Mouse (Mus musculus): ENCODE results near the gene Rad51ap2. TPM values are rescaled to one million over a fixed set of nuclear protein-coding genes. Genes with fewer than 3 reads are reported as not detected.
A peak's percentile ranks its signal among the peaks of the same experiment; 100 is the strongest.

The Rad51ap2 gene
- polyA plus RNA-seq (2015; fragmentation: Nextera tagmentation; extraction: Ambion mirVana), result 0.17 and 0.49 TPM in 2 replicates

- H3K27ac ChIP-seq, result no peak within 1 kb of the TSS
- no peaks in the 10 kb centered on the region for H3K27me3 ChIP-seq
- H3K4me1 ChIP-seq (replicated peaks), result 0 out of 2 replicates have a peak, but pooled peaks cover 3% of the 10 kb centered on the region
- H3K36me3 ChIP-seq, result no peaks in the 10 kb centered on the region
- peak; percentile 100 for ATAC-seq
- no peaks in the 10 kb centered on the region for H3K9me3 ChIP-seq
- peak within 1 kb of the TSS; percentile 62 for H3K4me3 ChIP-seq (replicated peaks)
- peak within 1 kb of the TSS; percentile 71 for H3K9ac ChIP-seq (replicated peaks)
- H3K4me2 ChIP-seq (replicated peaks), result peak within 1 kb of the TSS; percentile 89
- WGBS, result 3% methylated on average over 35 of the region's 40 CpGs
These were observed at the start of gene Rad51ap2 for GRCm38 (mm10) chr12:11455549-11456194. Rad51ap2 (plus strand) TSS chr12:11456079.

GRCm38 (mm10) chr12:11407679-11408078 lies 48.2 kb upstream of the Rad51ap2 start:
- 89% methylated on average over 4 of the region's 4 CpGs for WGBS
- Histone ChIP-seq H3K4me3 (replicated peaks) (no peak overlapping the region), H3K27ac (no peak overlapping the region), H3K27me3 (no peaks in the 10 kb centered on the region), H3K36me3 (no peaks in the 10 kb centered on the region), H3K9ac (replicated peaks) (no peak overlapping the region), H3K4me2 (replicated peaks) (no peak overlapping the region), H3K9me3 (no peaks in the 10 kb centered on the region), H3K4me1 (replicated peaks) (no peaks in the 10 kb centered on the region)
- no peak for ATAC-seq

DNA sequence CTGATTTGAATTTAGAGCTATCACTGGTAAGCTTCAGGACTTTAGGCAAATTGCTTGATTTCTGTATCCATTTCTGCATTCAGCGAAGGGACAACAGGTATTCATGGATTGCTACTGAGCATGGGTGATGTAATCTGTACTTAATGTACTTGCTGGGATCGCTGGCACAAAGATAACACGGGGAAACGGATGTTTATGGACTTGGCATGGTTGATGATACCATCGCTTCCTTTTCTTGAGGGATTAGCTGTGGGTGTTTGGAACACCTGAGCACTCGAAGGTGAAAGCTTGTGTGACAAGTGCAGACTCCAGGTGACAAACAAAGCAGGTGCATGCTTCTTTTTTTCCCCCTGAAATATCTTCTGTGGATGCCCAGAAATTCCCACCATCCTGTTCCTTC lies 37.8 kb upstream of the Rad51ap2 start:
- ATAC-seq, result no peak
- H3K27ac ChIP-seq, result no peak overlapping the region
- H3K9me3 ChIP-seq, result no peaks in the 10 kb centered on the region
- H3K36me3 ChIP-seq, result no peaks in the 10 kb centered on the region
- H3K4me2 ChIP-seq (replicated peaks), result no peak overlapping the region
- H3K4me1 ChIP-seq (replicated peaks), result no peaks in the 10 kb centered on the region
- no peak overlapping the region for H3K9ac ChIP-seq (replicated peaks)
- WGBS, result 87% methylated on average over 6 of the region's 6 CpGs
- no peaks in the 10 kb centered on the region for H3K27me3 ChIP-seq
- no peak overlapping the region for H3K4me3 ChIP-seq (replicated peaks)

DNA sequence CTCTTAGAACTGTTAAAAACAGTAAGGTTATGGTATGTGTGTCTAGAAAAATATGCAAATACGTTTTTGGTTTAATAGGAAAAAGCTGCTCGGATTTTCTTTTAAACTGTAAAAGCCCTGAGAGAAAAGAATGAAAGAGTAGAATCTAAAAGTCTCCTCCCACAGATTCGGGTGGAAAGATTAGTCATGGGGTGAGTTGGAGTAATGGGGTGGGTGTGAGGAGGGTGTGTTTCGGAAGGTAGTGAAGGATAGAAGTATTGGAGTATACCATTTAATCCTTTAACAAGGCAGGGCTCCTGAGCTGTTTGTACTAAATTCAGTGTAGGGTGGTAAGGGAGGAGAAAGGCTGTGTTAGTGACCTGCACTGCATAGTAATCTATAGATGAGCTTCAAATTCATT lies 28.5 kb upstream of the Rad51ap2 start:
- Histone ChIP-seq H3K9ac (replicated peaks) (no peak overlapping the region), H3K9me3 (no peaks in the 10 kb centered on the region), H3K4me3 (replicated peaks) (no peak overlapping the region), H3K27ac (no peak overlapping the region), H3K4me1 (replicated peaks) (no peaks in the 10 kb centered on the region), H3K4me2 (replicated peaks) (no peak overlapping the region), H3K36me3 (no peaks in the 10 kb centered on the region), H3K27me3 (no peaks in the 10 kb centered on the region)
- ATAC-seq, result no peak
- WGBS, result 66% methylated on average over 4 of the region's 4 CpGs

GRCm38 (mm10) chr12:11433126-11433525 lies 22.8 kb upstream of the Rad51ap2 start:
- 93% methylated on average over 1 of the region's 1 CpGs for WGBS
- no peak overlapping the region for H3K4me3 ChIP-seq (replicated peaks)
- ATAC-seq, result no peak
- H3K4me1 ChIP-seq (replicated peaks), result peaks cover 16% of the 10 kb centered on the region
- peaks cover 11% of the 10 kb centered on the region; the same call in 1 of the 2 replicates for H3K27me3 ChIP-seq
- H3K4me2 ChIP-seq (replicated peaks), result no peak overlapping the region
- H3K9ac ChIP-seq (replicated peaks), result no peak overlapping the region
- H3K9me3 ChIP-seq, result no peaks in the 10 kb centered on the region
- no peak overlapping the region for H3K27ac ChIP-seq
- no peaks in the 10 kb centered on the region for H3K36me3 ChIP-seq

- ATAC-seq, result no peak
- Histone ChIP-seq H3K4me2 (replicated peaks) (0 out of 2 replicates have a peak overlapping the region, but pooled peaks have one; percentile 9), H3K4me3 (replicated peaks) (0 out of 2 replicates have a peak overlapping the region, but pooled peaks have one; percentile 6), H3K27ac (no peak overlapping the region), H3K27me3 (peaks cover 13% of the 10 kb centered on the region; the same call in 1 of the 2 replicates), H3K4me1 (replicated peaks) (peaks cover 17% of the 10 kb centered on the region), H3K36me3 (no peaks in the 10 kb centered on the region), H3K9ac (replicated peaks) (no peak overlapping the region), H3K9me3 (no peaks in the 10 kb centered on the region)
- 65% methylated on average over 1 of the region's 1 CpGs for WGBS
These were observed 22.2 kb upstream of the Rad51ap2 start for GRCm38 (mm10) chr12:11433716-11434115.

GRCm38 (mm10) chr12:11434446-11434845 lies 21.4 kb upstream of the Rad51ap2 start:
- no peak for ATAC-seq
- peak overlapping the region; percentile 68 for H3K4me2 ChIP-seq (replicated peaks)
- H3K36me3 ChIP-seq, result no peaks in the 10 kb centered on the region
- 0 out of 2 replicates have a peak overlapping the region, but pooled peaks have one; percentile 10 for H3K9ac ChIP-seq (replicated peaks)
- H3K9me3 ChIP-seq, result no peaks in the 10 kb centered on the region
- no peak overlapping the region for H3K27ac ChIP-seq
- H3K4me3 ChIP-seq (replicated peaks), result no peak overlapping the region; the same call in 1 of the 2 replicates
- peaks cover 13% of the 10 kb centered on the region; the same call in 1 of the 2 replicates for H3K27me3 ChIP-seq
- H3K4me1 ChIP-seq (replicated peaks), result peaks cover 17% of the 10 kb centered on the region
- WGBS, result 78% methylated on average over 8 of the region's 8 CpGs

DNA sequence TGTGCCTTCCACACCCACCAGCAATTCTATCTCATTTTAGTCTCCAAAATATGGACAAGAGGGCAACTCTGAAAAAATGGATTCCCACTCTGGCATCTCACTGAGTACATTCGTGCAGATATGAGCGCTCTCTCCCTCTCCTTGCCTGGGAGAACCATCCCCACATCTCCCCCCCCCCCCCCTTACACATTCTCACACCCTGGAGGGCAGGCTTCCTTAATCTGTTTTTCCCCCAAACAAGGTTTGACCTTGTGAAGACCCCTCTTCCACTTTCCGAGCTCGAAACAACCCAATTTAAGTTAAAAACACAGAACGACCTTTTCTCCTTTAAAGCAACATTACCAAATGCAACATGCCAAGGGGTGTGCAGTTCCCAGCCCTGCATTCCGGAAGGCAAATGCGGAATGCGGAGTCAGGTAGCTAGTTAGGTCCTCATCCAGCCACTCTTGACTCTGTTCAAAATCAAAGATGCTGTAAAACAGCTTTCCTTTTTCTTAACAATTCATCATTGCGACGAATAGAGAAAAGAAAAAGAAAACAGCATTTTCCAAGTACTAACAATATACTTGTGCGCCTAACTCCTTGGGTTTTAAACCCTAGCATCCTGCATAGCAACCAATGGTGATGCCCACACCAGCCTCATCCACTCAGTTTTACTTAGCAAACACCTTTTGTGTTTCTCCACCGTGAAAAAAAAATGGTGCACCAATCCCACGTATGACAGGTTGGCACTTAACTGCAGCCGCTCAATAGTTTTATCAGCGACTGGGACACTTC lies 20.4 kb upstream of the Rad51ap2 start:
- H3K27ac ChIP-seq, result peak overlapping the region; percentile 48; the same call in 1 of the 2 replicates
- H3K4me3 ChIP-seq (replicated peaks), result peak overlapping the region; percentile 44
- WGBS, result 7% methylated on average over 15 of the region's 15 CpGs
- H3K9me3 ChIP-seq, result no peaks in the 10 kb centered on the region
- no peaks in the 10 kb centered on the region for H3K36me3 ChIP-seq
- H3K9ac ChIP-seq (replicated peaks), result peak overlapping the region; percentile 43
- H3K4me1 ChIP-seq (replicated peaks), result peaks cover 17% of the 10 kb centered on the region
- H3K27me3 ChIP-seq, result peaks cover 13% of the 10 kb centered on the region; the same call in 1 of the 2 replicates
- peak overlapping the region; percentile 68 for H3K4me2 ChIP-seq (replicated peaks)
- ATAC-seq, result no peak

DNA sequence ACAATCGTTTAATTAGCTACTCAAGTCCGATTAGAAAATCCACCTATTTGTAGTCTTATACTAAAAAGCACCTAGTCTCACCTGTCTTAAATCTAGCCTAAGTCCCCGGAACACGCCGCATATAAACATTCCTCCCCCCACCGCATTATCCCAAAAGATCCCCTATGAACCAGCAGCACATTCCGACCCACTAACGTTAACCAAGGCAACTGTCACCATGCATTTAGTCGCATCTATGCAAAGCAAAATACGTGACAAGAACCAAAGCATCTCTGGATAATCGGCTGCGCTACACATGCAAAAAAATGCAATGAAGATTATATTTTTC lies 19.9 kb upstream of the Rad51ap2 start:
- H3K4me2 ChIP-seq (replicated peaks), result peak overlapping the region; percentile 68
- H3K4me1 ChIP-seq (replicated peaks), result peaks cover 17% of the 10 kb centered on the region
- ATAC-seq, result peak; percentile 22; the same call in 1 of the 2 replicates
- peak overlapping the region; percentile 43 for H3K9ac ChIP-seq (replicated peaks)
- WGBS, result 2% methylated on average over 12 of the region's 12 CpGs
- peak overlapping the region; percentile 48 for H3K27ac ChIP-seq
- H3K9me3 ChIP-seq, result no peaks in the 10 kb centered on the region
- H3K4me3 ChIP-seq (replicated peaks), result peak overlapping the region; percentile 44
- peaks cover 13% of the 10 kb centered on the region; the same call in 1 of the 2 replicates for H3K27me3 ChIP-seq
- no peaks in the 10 kb centered on the region for H3K36me3 ChIP-seq

GRCm38 (mm10) chr12:11436497-11437265 lies 19.2 kb upstream of the Rad51ap2 start, which contains the start of gene Vsnl1:
Vsnl1 (minus strand) TSS chr12:11436613.
- peaks cover 13% of the 10 kb centered on the region; the same call in 1 of the 2 replicates for H3K27me3 ChIP-seq
- 3% methylated on average over 34 of the region's 34 CpGs for WGBS
- H3K4me1 ChIP-seq (replicated peaks), result peaks cover 17% of the 10 kb centered on the region
- peak within 1 kb of the TSS; percentile 44 for H3K4me3 ChIP-seq (replicated peaks)
- H3K27ac ChIP-seq, result peak within 1 kb of the TSS; percentile 57
- no peaks in the 10 kb centered on the region for H3K9me3 ChIP-seq
- peak within 1 kb of the TSS; percentile 43 for H3K9ac ChIP-seq (replicated peaks)
- no peaks in the 10 kb centered on the region for H3K36me3 ChIP-seq
- ATAC-seq, result peak; percentile 96
- peak within 1 kb of the TSS; percentile 68 for H3K4me2 ChIP-seq (replicated peaks)

DNA sequence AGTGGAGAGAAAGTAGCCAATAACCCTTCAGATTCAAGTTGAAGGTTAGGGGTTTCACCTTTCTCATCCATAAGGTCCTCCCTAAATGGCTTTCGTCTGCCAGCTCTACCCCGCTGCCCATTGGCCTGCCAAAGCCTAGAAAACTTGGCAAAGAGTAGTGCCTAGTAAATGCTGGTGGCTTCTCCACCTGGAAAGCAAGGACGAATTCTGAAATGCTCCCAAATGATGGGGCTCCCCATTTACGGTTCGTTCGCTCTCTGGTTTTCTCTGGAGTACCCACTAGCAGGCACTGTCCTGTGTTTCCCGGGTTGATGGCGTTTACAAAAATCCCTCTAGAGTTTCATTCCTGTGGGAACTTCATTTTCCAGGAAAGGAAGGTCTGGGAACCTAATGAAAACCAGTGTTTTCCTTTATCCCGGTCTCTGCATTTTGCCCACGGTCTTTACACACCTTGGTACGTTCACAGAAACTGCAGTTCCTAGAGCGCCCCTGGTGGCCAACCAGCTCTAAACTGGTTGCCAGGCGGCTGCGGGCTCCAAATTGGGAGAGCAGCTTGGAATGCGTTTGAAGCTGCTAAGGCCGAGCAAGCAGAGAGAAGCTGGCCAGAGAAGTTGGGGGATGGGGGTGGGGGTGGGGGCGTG lies 18.5 kb upstream of the Rad51ap2 start:
- Histone ChIP-seq H3K27me3 (peaks cover 13% of the 10 kb centered on the region; the same call in 1 of the 2 replicates), H3K27ac (peak overlapping the region; percentile 57; the same call in 1 of the 2 replicates), H3K9me3 (no peaks in the 10 kb centered on the region), H3K4me3 (replicated peaks) (peak overlapping the region; percentile 44), H3K36me3 (no peaks in the 10 kb centered on the region), H3K4me2 (replicated peaks) (peak overlapping the region; percentile 68), H3K4me1 (replicated peaks) (peaks cover 17% of the 10 kb centered on the region), H3K9ac (replicated peaks) (no peak overlapping the region)
- 20% methylated on average over 17 of the region's 17 CpGs for WGBS
- ATAC-seq, result peak; percentile 43

All from midbrain, embryonic 13.5 days (tissue).